Mouse (Mus musculus) left cerebral cortex, adult 18-20 months (tissue): ENCODE measurements around the gene Clec4n. TPM values are rescaled to one million over a fixed set of nuclear protein-coding genes. Genes with fewer than 3 reads are reported as not detected.
"Not testable (repeated sequence)": the region's sequence is repeated elsewhere in the genome, so short reads cannot be mapped to it uniquely, and the experiment has no call there.

Source experiments
- DNase-seq, 2 experiments: peaks; one replicate each; pipeline ENCODE4 v3.0.0; 2021 to 2022; ENCODE audit warnings: low spot score in 2 of 2, mixed read lengths in 1 of 2
- long read RNA-seq, 2 experiments: library from polyadenylated mRNA; stranded (forward); transcript quantifications; one replicate each; pipeline ENCODE4 v2.0.0; 2021
- total RNA-seq, 2 experiments: library from RNA; stranded (reverse); gene quantifications; 2 replicates each; pipeline ENCODE4 v1.2.3; 2021

The Clec4n gene
- under 1 TPM in 1 of 2 experiments, not detected in 1; 0.33 TPM for total RNA-seq
- long read RNA-seq, experiment 1, partial matches to known transcripts: 0 of 2 reads
- long read RNA-seq, experiment 1, other reads (novel, unspliced or antisense): 0 of 2 reads
- long read RNA-seq, experiment 2: 0 reads

- no peak for DNase-seq
Observed at GRCm38 (mm10) chr6:123229644-123230043, at the start of gene Clec4n. Clec4n (plus strand) TSS chr6:123229843.

DNA sequence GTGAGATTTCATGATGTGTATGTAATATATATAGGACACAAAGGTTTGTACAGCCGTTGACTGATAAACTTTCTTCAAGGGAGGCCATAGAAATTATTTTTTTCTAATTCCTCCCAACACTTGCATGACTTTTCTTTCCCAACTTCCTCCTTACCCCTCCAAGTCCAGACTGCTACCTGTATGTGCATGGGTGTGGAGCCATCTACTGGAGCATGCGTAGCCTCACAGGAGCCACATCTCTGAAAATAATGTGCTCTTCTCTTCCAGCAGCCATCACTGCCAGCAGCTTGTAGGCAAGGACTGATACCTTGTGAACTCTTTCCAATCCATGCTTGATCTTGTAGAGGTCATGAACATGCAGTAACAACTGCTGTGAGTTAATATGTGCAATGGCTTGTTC, 44.8 kb upstream of the Clec4n start:
- peak in 1 of 2 experiments; percentile 2 for DNase-seq

GRCm38 (mm10) chr6:123207187-123208076, 22.2 kb upstream of the Clec4n start:
- no peak for DNase-seq

- not testable (repeated sequence) for DNase-seq
Observed at GRCm38 (mm10) chr6:123208077-123208439, 21.6 kb upstream of the Clec4n start.

- no peak for DNase-seq
Observed at GRCm38 (mm10) chr6:123211726-123212125, 17.9 kb upstream of the Clec4n start.

DNA sequence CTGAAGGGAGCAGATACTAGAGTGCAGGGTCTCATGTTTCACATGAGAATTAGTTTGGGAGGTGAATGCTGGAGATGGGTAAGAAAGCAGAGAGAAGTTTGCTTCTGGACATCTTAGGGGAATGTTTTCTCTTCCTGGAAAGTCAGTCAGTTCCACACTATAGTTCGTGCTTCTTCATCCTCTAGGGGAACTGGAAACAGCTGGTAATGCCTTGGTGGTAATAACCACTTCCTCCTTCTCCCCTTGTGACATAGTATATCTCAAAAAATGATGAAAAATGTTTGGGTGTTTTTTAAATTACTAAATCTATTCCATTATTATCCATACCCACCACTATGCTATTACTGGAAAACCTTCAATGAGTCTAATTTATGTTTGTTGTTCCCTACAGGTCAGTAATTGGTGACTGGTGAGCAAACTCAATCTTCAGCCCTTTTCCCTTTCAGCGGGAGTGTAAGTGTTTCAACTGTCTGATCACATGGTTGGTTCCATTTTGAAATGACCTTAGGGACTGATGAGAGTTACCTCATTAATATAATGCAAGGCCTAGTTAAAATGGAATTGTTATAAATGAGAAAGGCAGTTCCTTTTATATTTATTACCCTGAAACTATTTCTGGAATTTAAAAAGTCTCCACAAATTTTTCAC, 2.0 kb upstream of the Clec4n start:
- DNase-seq: no peak

- DNase-seq: no peak
Observed at GRCm38 (mm10) chr6:123231149-123231548, 1.5 kb downstream of the Clec4n start.

GRCm38 (mm10) chr6:123237582-123237981, 7.9 kb downstream of the Clec4n start:
- DNase-seq: no peak

GRCm38 (mm10) chr6:123244201-123244600, 14.6 kb downstream of the Clec4n start:
- DNase-seq: no peak

- DNase-seq: not testable (repeated sequence)
Observed at GRCm38 (mm10) chr6:123248862-123249261, 19.2 kb downstream of the Clec4n start.

DNA sequence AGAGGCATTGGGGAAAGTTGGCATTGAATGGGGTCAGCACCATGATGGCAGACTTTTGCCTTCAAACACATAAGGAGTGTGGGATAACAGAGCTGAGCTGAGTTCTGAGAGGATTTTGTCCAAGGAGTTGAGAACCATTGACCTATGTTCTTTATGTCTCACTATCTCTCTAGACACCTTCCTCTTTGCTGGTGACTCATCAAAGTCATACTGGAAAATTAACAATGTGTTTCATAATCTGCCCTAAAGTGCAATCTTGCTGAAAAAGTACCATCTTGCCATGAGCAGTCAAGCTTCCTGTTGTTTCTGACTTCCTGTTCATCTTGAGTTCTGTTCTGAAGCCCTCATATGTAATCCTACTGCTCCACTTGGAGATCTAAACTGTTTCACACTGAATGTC, 23.1 kb downstream of the Clec4n start:
- no peak for DNase-seq

DNA sequence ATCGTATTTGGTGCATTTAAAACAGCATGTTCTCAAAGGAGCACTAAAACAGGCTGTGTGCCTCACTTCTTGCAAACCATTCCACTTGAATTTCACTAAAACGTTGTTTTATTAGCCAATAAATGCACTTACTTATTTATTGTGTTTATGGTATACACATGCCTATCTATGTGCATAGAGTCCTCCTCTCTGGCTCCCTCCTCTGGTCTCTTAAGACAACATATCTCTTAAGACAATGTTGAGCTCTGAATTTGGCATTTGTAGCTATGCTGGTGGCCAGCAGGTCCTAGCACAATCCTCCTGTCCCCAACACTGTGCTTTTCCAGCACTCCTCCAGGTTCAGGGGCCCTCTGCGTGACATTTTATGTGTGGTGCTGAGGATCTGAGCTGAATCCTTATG, 29.3 kb downstream of the Clec4n start:
- no peak for DNase-seq

GRCm38 (mm10) chr6:123259889-123260603, 30.4 kb downstream of the Clec4n start:
- no peak for DNase-seq

DNA sequence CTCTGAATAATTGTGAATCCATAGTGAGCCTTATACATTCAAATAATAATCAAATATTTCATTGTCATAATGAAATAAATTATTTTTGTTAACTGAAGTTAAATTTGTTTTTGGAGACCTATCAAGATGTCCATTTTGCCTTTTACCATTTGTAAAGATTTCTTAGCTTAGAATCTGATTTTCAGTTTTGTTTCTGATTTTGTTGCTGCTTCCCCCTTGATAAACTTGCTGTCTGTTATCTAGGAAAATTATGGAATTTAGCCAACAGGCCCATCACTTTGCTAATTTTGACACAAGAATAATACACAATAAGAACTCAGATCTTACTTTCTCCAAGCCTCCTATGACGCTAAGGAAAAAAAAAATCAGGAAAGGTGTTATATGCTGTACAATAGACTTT, 31.2 kb downstream of the Clec4n start:
- DNase-seq: no peak

DNA sequence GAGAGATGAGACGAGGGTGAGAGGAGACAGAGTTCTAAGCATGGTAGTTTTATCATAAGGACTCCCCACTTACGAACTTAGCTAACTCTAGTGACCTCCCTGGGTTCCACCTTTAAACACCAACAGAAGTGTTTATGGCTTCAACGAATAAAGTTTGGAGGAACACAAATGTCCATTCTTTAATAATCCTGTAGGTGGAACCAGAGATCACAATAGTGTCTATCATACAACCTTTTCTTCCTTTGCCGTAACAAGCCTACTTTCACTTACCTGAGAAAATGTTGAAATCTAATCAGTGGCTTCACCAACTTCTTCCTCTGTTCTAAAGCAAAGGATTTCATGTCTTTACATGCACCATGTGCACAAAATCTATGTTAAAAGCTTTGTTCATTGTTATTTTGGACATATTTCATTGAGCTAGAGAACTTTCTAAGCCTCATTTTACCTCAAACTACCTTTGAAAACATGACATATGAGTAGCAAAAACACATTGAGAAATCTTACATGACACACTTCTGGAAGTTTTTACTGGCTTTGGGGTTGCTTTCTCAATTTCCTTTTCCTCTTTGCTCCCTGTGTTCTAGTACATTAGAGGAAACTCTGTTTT, 32.0 kb downstream of the Clec4n start, which contains the start of gene Clec4d:
Gene Clec4d (plus strand): TSS at position 557 of the 607 bp plus-strand sequence.
- DNase-seq: no peak

GRCm38 (mm10) chr6:123264194-123264593, 34.6 kb downstream of the Clec4n start:
- no peak for DNase-seq

DNA sequence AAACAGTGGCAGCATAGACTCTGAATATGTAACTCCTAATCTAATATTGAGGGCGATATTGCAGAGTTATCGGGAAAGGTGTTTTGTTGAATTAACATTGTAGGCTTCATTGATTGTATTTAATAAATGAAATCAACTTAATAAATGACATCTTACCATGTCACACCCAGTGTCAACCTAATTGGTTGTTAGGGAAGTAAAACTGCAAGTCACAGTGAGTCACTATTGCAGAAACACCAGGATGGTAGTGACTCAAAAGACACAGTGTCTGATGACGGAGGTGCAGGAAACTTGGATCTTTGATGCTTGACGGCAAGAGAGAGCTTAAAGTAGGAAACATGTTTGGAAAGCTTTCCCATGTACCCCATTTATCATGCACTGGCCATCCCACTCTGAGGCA, 36.2 kb downstream of the Clec4n start:
- no peak for DNase-seq

GRCm38 (mm10) chr6:123266945-123267344, 37.3 kb downstream of the Clec4n start:
- DNase-seq: no peak

DNA sequence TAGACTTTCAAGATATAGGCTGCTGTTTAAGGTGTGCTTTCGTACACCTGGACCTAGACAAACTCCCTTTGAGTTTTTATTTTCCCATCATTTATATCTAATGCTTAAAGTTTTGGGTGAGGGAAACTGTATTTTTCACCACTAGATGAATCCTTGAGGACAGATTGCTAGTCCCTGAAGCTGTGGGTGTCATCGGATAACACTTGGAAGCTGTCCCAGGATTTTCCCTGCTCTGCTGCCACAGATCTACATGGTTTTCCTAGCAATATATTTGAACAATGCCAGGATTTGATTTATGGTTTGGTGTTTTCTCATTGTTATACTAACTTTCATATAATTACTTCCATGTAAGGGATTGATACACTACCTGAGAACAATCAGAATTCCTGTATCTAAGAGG, 49.8 kb downstream of the Clec4n start:
- DNase-seq: peak; percentile 6 to 11

DNA sequence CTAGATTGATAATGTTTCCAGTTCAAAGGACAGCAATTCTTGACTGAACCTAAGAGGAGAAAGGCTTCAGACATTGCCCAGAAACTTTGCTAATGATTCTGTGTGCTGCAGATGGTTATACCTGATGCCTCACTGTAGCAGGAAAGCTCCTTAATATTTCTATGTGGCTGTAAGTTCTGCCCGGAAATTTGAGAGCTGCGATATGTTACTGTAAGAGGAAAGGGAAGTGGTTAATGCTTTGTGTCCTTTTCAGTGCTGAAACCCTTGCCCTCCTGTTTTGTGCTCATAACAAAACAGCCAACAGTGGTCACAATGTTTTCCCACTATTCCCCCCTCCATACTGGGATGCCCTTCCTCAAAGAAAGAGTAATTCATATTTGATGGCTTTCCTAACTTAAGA, 56.7 kb downstream of the Clec4n start:
- no peak for DNase-seq

DNA sequence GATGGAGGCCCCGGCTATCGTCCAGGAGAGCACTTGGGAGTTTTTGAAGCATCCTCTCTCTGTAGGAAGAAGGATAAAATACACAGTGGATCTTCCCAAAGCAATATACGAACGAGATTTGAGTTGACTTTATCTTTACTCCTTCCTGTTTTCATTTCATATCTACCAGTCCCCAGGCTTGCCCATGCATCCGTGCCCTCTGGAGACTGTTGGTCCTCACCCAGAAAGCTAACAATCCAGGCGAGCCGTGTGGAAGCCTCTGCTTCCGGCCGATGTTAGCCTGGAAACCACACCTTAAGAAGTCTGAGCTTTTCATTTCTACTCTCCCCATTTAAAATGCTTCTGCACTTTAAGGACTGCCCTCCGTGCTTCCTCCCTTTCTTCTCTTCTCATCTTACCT, 59.3 kb downstream of the Clec4n start:
- no peak for DNase-seq
